Mouse (Mus musculus) heart, embryonic 12.5 days (tissue): ENCODE measurements around the gene Pptc7. TPM values are rescaled to one million over a fixed set of nuclear protein-coding genes. Genes with fewer than 3 reads are reported as not detected.

ENCODE experiments used
- ATAC-seq: fragments of 200-750 bp; cut with Nextera tagmentation; 2 replicates; pipeline ENCODE4 v1.8.0; 2017; ENCODE audit warnings: moderate TSS enrichment, moderate library complexity; ENCODE audit not compliant: insufficient number of reproducible peaks, low FRiP score
- H3K27ac ChIP-seq: fragments of 300-500 bp; sonication (generic); 2 replicates; pipeline ENCODE4 v1.5.1; 2016; ENCODE audit warnings: mild to moderate bottlenecking, moderate library complexity; ENCODE audit not compliant: poor library complexity, severe bottlenecking
- H3K27me3 ChIP-seq: fragments of 300-500 bp; sonication (generic); replicated peaks from 2 replicates; pipeline ENCODE4 v1.6.1; 2016; ENCODE audit warnings: mild to moderate bottlenecking, moderate library complexity
- H3K36me3 ChIP-seq: fragments of 300-500 bp; sonication (generic); 2 replicates; pipeline ENCODE4 v1.6.1; 2016; ENCODE audit warnings: mild to moderate bottlenecking, moderate library complexity
- H3K4me1 ChIP-seq: fragments of 300-500 bp; sonication (generic); replicated peaks from 2 replicates; pipeline ENCODE4 v1.6.1; 2016; ENCODE audit warnings: mild to moderate bottlenecking
- H3K4me2 ChIP-seq: fragments of 300-500 bp; sonication (generic); 2 replicates; pipeline ENCODE4 v1.6.1; 2016; ENCODE audit warnings: mild to moderate bottlenecking, moderate library complexity
- H3K4me3 ChIP-seq: fragments of 300-500 bp; sonication (generic); 2 replicates; pipeline ENCODE4 v1.5.1; 2016; ENCODE audit warnings: mild to moderate bottlenecking
- H3K9ac ChIP-seq: fragments of 300-500 bp; sonication (generic); 2 replicates; pipeline ENCODE4 v1.6.1; 2016; ENCODE audit warnings: mild to moderate bottlenecking, moderate library complexity
- H3K9me3 ChIP-seq: fragments of 300-500 bp; sonication (generic); replicated peaks from 2 replicates; pipeline ENCODE4 v1.6.1; 2016; ENCODE audit warnings: mild to moderate bottlenecking, moderate library complexity
- WGBS: fragments of 180-500 bp; shearing (Covaris S2); methylation state at CpG from one replicate; pipeline ENCODE4 v1.1.7; 2016; 5-methylcytosine and 5-hydroxymethylcytosine counted together
- polyA plus RNA-seq: library from polyadenylated mRNA; unstranded; fragments of >200 nt; fragmentation: Nextera tagmentation; extraction: Ambion mirVana; gene quantifications from 2 replicates; pipeline ENCODE4 v1.2.1, GENCODE M21; 2016

The Pptc7 gene
- polyA plus RNA-seq, 1 experiment from 2014 or later: 13.4 TPM

DNA sequence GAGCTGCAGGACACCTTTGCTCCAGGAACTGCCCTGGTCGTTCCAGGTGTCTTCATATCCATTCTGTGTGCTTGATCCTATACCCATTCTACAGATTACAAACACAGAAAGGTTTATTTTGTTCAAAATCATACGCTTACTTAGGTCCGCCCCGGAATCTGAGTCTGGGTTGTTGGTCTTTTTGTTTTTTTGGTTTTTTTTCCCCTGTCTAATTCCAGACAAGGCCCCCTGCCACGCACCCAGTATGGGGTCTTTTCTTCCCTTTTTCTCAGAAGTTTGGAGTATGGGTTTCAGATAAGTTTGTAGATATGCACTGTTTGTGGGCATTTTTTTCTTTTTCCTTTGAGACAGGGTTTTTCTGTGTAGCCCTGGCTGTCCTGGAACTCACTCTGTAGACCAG lies 88.7 kb downstream of the Pptc7 start:
- no peak for ATAC-seq
- Histone ChIP-seq H3K36me3 (peaks cover 31% of the 10 kb centered on the region), H3K4me2 (peak overlapping the region; percentile 79), H3K4me1 (peaks cover 12% of the 10 kb centered on the region), H3K9ac (peak overlapping the region; percentile 87), H3K27ac (peak overlapping the region; percentile 87), H3K27me3 (no peaks in the 10 kb centered on the region), H3K9me3 (no peaks in the 10 kb centered on the region), H3K4me3 (peak overlapping the region; percentile 84)
- 5% methylated on average over 5 of the region's 5 CpGs for WGBS

Other genes with a start within 250 kb of the Pptc7 start
- gene Cux2, start 234.3 kb upstream of the Pptc7 start, polyA plus RNA-seq: 7.6 and 10.1 TPM in 2 replicates
- gene Myl2, start 183.4 kb upstream of the Pptc7 start, polyA plus RNA-seq: 7,161 and 7,647 TPM in 2 replicates
- gene Ccdc63, start 143.5 kb upstream of the Pptc7 start, polyA plus RNA-seq: 0.33 and 0.42 TPM in 2 replicates
- gene Ppp1cc, start 126.1 kb upstream of the Pptc7 start, polyA plus RNA-seq: 222 and 230 TPM in 2 replicates
- gene Hvcn1, start 77.6 kb upstream of the Pptc7 start, polyA plus RNA-seq: 1.8 and 2.8 TPM in 2 replicates
- 2.7 and 3.2 TPM in 2 replicates for gene Tctn1, start 19.9 kb upstream of the Pptc7 start, polyA plus RNA-seq
- 7.8 and 9.1 TPM in 2 replicates for gene Rad9b, start 69.9 kb downstream of the Pptc7 start, polyA plus RNA-seq
- 219 and 232 TPM in 2 replicates for gene Vps29, start 70.0 kb downstream of the Pptc7 start, polyA plus RNA-seq
- gene Gpn3, start 87.5 kb downstream of the Pptc7 start, polyA plus RNA-seq: 58.7 and 59.1 TPM in 2 replicates
- 59.3 and 64.2 TPM in 2 replicates for gene Fam216a, start 88.0 kb downstream of the Pptc7 start, polyA plus RNA-seq
- gene Arpc3, start 107.5 kb downstream of the Pptc7 start, polyA plus RNA-seq: 105 and 109 TPM in 2 replicates
- 32.0 and 35.4 TPM in 2 replicates for gene Anapc7, start 137.3 kb downstream of the Pptc7 start, polyA plus RNA-seq
- 414 and 424 TPM in 2 replicates for gene Atp2a2, start 217.9 kb downstream of the Pptc7 start, polyA plus RNA-seq